Mouse (Mus musculus): ENCODE data around the gene Crlf2.
A peak's percentile ranks its signal among the peaks of the same experiment; 100 is the strongest.

Crlf2 gene

GRCm38 (mm10) chr5:109547112-109547511, 11.7 kb downstream of the Crlf2 start:
- DNase-seq: no peak

GRCm38 (mm10) chr5:109509679-109510078, 49.1 kb downstream of the Crlf2 start:
- no peak for DNase-seq

GRCm38 (mm10) chr5:109506729-109507128, 52.1 kb downstream of the Crlf2 start:
- peak; percentile 45 to 51 for DNase-seq
